7 mouse cellular contexts compared by ENCODE assay signal in genomic region chr17:78737096-78737495, GRCm38 (mm10). TPM values are rescaled to one million over a fixed set of nuclear protein-coding genes. Genes with fewer than 3 reads are reported as not detected.
DNase-seq lines count a peak whose midpoint lies in the region; ATAC-seq and TF ChIP-seq lines count a peak whose summit lies in the region.

Gene Strn, minus strand, starts transcription at chr17:78737196.

- TF ChIP-seq POLR2A in thymus, adult 2 months (IDR thresholded peaks at IDR 0.05; ENCODE audit: control insufficient read depth, extremely low read depth, insufficient read depth, low read length, poor library complexity): no peak

- H3K4me3 ChIP-seq in thymus, adult 2 months (ENCODE audit: control insufficient read depth, insufficient read depth, low read length): peak within 1 kb of the TSS; percentile 82
- peak within 1 kb of the TSS; percentile 92 for H3K4me3 ChIP-seq in forebrain, embryonic 13.5 days
- H3K4me3 ChIP-seq in hindbrain, postnatal 0 days (ENCODE audit: low read length): peak within 1 kb of the TSS; percentile 98

- no peak for ATAC-seq in forebrain, embryonic 13.5 days
- no peak for ATAC-seq in hindbrain, postnatal 0 days
- ATAC-seq in megakaryocyte progenitor cell, adult 5-6 weeks (replicated peaks; ENCODE audit: poor library complexity): no peak

- peaks cover 8% of the 10 kb centered on the region; the same call in 1 of the 2 replicates for H3K4me1 ChIP-seq in thymus, adult 2 months (replicated peaks; ENCODE audit: control insufficient read depth, insufficient read depth, low read length)
- peaks cover 25% of the 10 kb centered on the region for H3K4me1 ChIP-seq in forebrain, embryonic 13.5 days
- peaks cover 7% of the 10 kb centered on the region for H3K4me1 ChIP-seq in hindbrain, postnatal 0 days (ENCODE audit: insufficient read depth, low read length)

- H3K9ac ChIP-seq in forebrain, embryonic 13.5 days: peak within 1 kb of the TSS; percentile 90
- peak within 1 kb of the TSS; percentile 92 for H3K9ac ChIP-seq in hindbrain, postnatal 0 days (replicated peaks; ENCODE audit: low read length)

- H3K27ac ChIP-seq in thymus, adult 2 months (ENCODE audit: control insufficient read depth, insufficient read depth, low read length): peak within 1 kb of the TSS; percentile 81
- peak within 1 kb of the TSS; percentile 76 for H3K27ac ChIP-seq in forebrain, embryonic 13.5 days
- H3K27ac ChIP-seq in hindbrain, postnatal 0 days: peak within 1 kb of the TSS; percentile 82

- TF ChIP-seq CTCF in thymus, adult 2 months (IDR thresholded peaks at IDR 0.05; ENCODE audit: borderline replicate concordance, control insufficient read depth, extremely low read depth, insufficient read depth, low read length, poor library complexity): no peak
- no peak for TF ChIP-seq CTCF in hindbrain, postnatal 0 days (IDR thresholded peaks at IDR 0.05; ENCODE audit: low read depth)

- H3K4me2 ChIP-seq in forebrain, embryonic 13.5 days: peak within 1 kb of the TSS; percentile 86
- peak within 1 kb of the TSS; percentile 73 for H3K4me2 ChIP-seq in hindbrain, postnatal 0 days (ENCODE audit: low read depth, low read length)

- H3K36me3 ChIP-seq in thymus, adult 2 months (ENCODE audit: control insufficient read depth, insufficient read depth, low read length): no peaks in the 10 kb centered on the region
- H3K36me3 ChIP-seq in forebrain, embryonic 13.5 days (ENCODE audit: poor library complexity, severe bottlenecking): 0 out of 2 replicates have a peak, but pooled peaks cover 4% of the 10 kb centered on the region
- no peaks in the 10 kb centered on the region for H3K36me3 ChIP-seq in hindbrain, postnatal 0 days (ENCODE audit: insufficient read depth, low read length)

- no peaks in the 10 kb centered on the region for H3K27me3 ChIP-seq in thymus, adult 2 months (ENCODE audit: control insufficient read depth, insufficient read depth, low read length)
- no peaks in the 10 kb centered on the region for H3K27me3 ChIP-seq in forebrain, embryonic 13.5 days
- no peaks in the 10 kb centered on the region for H3K27me3 ChIP-seq in hindbrain, postnatal 0 days (ENCODE audit: insufficient read depth, low read length)

- H3K9me3 ChIP-seq in forebrain, embryonic 13.5 days (replicated peaks): no peaks in the 10 kb centered on the region
- no peaks in the 10 kb centered on the region for H3K9me3 ChIP-seq in hindbrain, postnatal 0 days (ENCODE audit: low read length)

- WGBS in thymus, adult 2 months: 53% methylated on average over 4 of the region's 4 CpGs
- 40% methylated on average over 4 of the region's 4 CpGs for WGBS in forebrain, embryonic 13.5 days
- WGBS in hindbrain, postnatal 0 days: 35% methylated on average over 4 of the region's 4 CpGs

- DNase-seq in thymus, adult 2 months: no peak
- DNase-seq in thymus, postnatal 25 days: no peak
- no peak for DNase-seq in hindbrain, postnatal 0 days (ENCODE audit: low spot score)
- no peak for DNase-seq in embryo, embryonic 10.5 days (ENCODE audit: low spot score)
- no peak for DNase-seq in kidney, adult 11 months

RNA-seq across cellular contexts. Expression of gene Strn, which starts in this region (rescaled TPM):
- 15.5 and 16.6 TPM in 2 replicates for polyA plus RNA-seq in thymus, adult 2 months (2012; rRNA removed)
- polyA plus RNA-seq in forebrain, embryonic 13.5 days (2015; fragmentation: Nextera tagmentation; extraction: Ambion mirVana): 4.5 and 5.8 TPM in 2 replicates
- total RNA-seq in hindbrain, postnatal 0 days (2014; rRNA removed): 21.3 and 22.2 TPM in 2 replicates
- polyA plus RNA-seq in hindbrain, postnatal 0 days (2015; fragmentation: Nextera tagmentation; extraction: Ambion mirVana): 4.4 and 4.5 TPM in 2 replicates
- total RNA-seq in megakaryocyte progenitor cell, adult 5-6 weeks (2015): 21.0 and 21.9 TPM in 2 replicates
- total RNA-seq in megakaryocyte progenitor cell, adult 5-6 weeks (2017): 35.2 and 42.5 TPM in 2 replicates
